Mouse (Mus musculus): ENCODE data around the gene Zfp39. TPM values are rescaled to one million over a fixed set of nuclear protein-coding genes. Genes with fewer than 3 reads are reported as not detected.

Gene Zfp39
- polyA plus RNA-seq, 1 experiment from 2014 or later = 5.6 TPM

- Histone ChIP-seq H3K4me2 (ENCODE audit: low read depth, low read length) (peak overlapping the region; percentile 92), H3K9ac (ENCODE audit: low read depth, low read length) (peak overlapping the region; percentile 83)
- peak; percentile 69 for ATAC-seq (ENCODE audit: low read depth)
These were observed 9.8 kb upstream of the Zfp39 start for GRCm38 (mm10) chr11:58913776-58914175.

GRCm38 (mm10) chr11:58904838-58905237 lies 813 bp upstream of the Zfp39 start:
- Histone ChIP-seq H3K27ac (ENCODE audit: low read length) (peak overlapping the region; percentile 91; the same call in 1 of the 2 replicates), H3K4me2 (ENCODE audit: low read depth, low read length) (peak overlapping the region; percentile 88), H3K27me3 (ENCODE audit: control insufficient read depth, insufficient read depth, low read depth, low read length) (no peaks in the 10 kb centered on the region), H3K4me1 (ENCODE audit: control insufficient read depth, low read depth, low read length) (peaks cover 31% of the 10 kb centered on the region), H3K4me3 (ENCODE audit: low read depth, low read length) (peak overlapping the region; percentile 90), H3K9ac (ENCODE audit: low read depth, low read length) (no peak overlapping the region), H3K36me3 (ENCODE audit: control insufficient read depth, insufficient read depth) (peaks cover 16% of the 10 kb centered on the region), H3K9me3 (replicated peaks; ENCODE audit: control insufficient read depth, low read length) (no peaks in the 10 kb centered on the region)
- WGBS (ENCODE audit: insufficient replicate concordance) = 46% methylated on average over 6 of the region's 6 CpGs
- ATAC-seq (ENCODE audit: low read depth) = no peak

More at GRCm38 (mm10) chr11:58913776-58914175, 9.8 kb upstream of the Zfp39 start:
- peak overlapping the region; percentile 60 for H3K4me3 ChIP-seq (ENCODE audit: low read depth, low read length)
- WGBS (ENCODE audit: insufficient replicate concordance) = 7% methylated on average over 1 of the region's 1 CpGs
- peak overlapping the region; percentile 98 for H3K27ac ChIP-seq (ENCODE audit: low read length)
- no peaks in the 10 kb centered on the region for H3K36me3 ChIP-seq (ENCODE audit: control insufficient read depth, insufficient read depth)
- H3K4me1 ChIP-seq (ENCODE audit: control insufficient read depth, low read depth, low read length) = peaks cover 52% of the 10 kb centered on the region
- H3K27me3 ChIP-seq (ENCODE audit: control insufficient read depth, insufficient read depth, low read depth, low read length) = no peaks in the 10 kb centered on the region
- no peaks in the 10 kb centered on the region for H3K9me3 ChIP-seq (replicated peaks; ENCODE audit: control insufficient read depth, low read length)

- peaks cover 31% of the 10 kb centered on the region for H3K4me1 ChIP-seq (ENCODE audit: control insufficient read depth, low read depth, low read length)
- H3K4me2 ChIP-seq (ENCODE audit: low read depth, low read length) = peak overlapping the region; percentile 88
- H3K4me3 ChIP-seq (ENCODE audit: low read depth, low read length) = peak overlapping the region; percentile 90
- peaks cover 19% of the 10 kb centered on the region for H3K36me3 ChIP-seq (ENCODE audit: control insufficient read depth, insufficient read depth)
- 0 out of 2 replicates have a peak, but pooled peaks have one; percentile 0 for ATAC-seq (ENCODE audit: low read depth)
- under 1% methylated on average over 8 of the region's 8 CpGs for WGBS (ENCODE audit: insufficient replicate concordance)
- H3K27me3 ChIP-seq (ENCODE audit: control insufficient read depth, insufficient read depth, low read depth, low read length) = no peaks in the 10 kb centered on the region
- no peaks in the 10 kb centered on the region for H3K9me3 ChIP-seq (replicated peaks; ENCODE audit: control insufficient read depth, low read length)
- peak overlapping the region; percentile 73 for H3K9ac ChIP-seq (ENCODE audit: low read depth, low read length)
- peak overlapping the region; percentile 91 for H3K27ac ChIP-seq (ENCODE audit: low read length)
These were observed 339 bp upstream of the Zfp39 start for GRCm38 (mm10) chr11:58904410-58904718.

DNA sequence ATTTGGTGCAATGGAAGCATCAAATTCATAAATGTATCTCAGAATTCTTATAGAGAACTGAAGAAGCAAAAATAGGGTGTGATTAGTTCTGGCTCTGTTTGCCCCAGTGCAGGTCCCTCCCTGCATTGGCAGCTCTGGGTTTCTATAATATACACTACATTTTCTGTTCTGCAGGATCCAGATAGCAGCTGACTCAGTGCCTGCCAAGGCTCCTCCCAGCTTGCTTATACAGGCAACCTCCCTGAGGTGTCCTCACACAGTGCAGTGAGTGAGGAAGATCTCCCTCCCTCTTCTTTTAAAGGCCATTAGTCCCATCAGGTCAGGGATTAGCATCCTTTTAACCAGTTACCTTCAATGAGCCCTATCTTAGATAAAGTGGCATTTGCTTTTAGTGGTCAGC lies 2.9 kb downstream of the Zfp39 start:
- peak overlapping the region; percentile 15; the same call in 1 of the 2 replicates for H3K9ac ChIP-seq (ENCODE audit: low read depth, low read length)
- peak overlapping the region; percentile 76 for H3K27ac ChIP-seq (ENCODE audit: low read length)
- peak overlapping the region; percentile 31 for H3K4me2 ChIP-seq (ENCODE audit: low read depth, low read length)
- peaks cover 43% of the 10 kb centered on the region for H3K36me3 ChIP-seq (ENCODE audit: control insufficient read depth, insufficient read depth)
- peak overlapping the region; percentile 18; the same call in 1 of the 2 replicates for H3K4me3 ChIP-seq (ENCODE audit: low read depth, low read length)
- peak; percentile 64 for ATAC-seq (ENCODE audit: low read depth)
- H3K27me3 ChIP-seq (ENCODE audit: control insufficient read depth, insufficient read depth, low read depth, low read length) = no peaks in the 10 kb centered on the region
- H3K4me1 ChIP-seq (ENCODE audit: control insufficient read depth, low read depth, low read length) = peaks cover 31% of the 10 kb centered on the region
- no peaks in the 10 kb centered on the region for H3K9me3 ChIP-seq (replicated peaks; ENCODE audit: control insufficient read depth, low read length)

DNA sequence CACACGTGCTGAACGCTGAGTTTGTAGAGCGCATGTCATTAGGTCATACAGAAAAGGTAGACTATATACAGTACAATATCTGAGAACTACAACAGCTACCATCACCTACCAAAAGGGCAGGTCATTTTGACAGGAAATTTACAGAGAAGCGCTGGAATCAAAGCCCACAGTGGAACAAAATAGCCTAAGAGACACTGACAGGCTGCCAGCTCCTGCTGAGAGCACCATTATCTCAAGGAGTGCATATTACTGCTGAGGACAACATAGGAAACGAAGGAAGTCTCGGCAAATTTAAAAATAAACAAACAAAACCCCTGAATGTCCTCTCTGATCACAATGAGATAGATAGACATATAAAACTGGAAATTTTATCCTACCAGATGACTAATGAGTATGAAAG lies 6.5 kb downstream of the Zfp39 start:
- no peak for ATAC-seq (ENCODE audit: low read depth)
- H3K4me2 ChIP-seq (ENCODE audit: low read depth, low read length) = no peak overlapping the region
- 85% methylated on average over 6 of the region's 6 CpGs for WGBS (ENCODE audit: insufficient replicate concordance)

GRCm38 (mm10) chr11:58894456-58894855 lies 9.6 kb downstream of the Zfp39 start:
- Histone ChIP-seq H3K9ac (ENCODE audit: low read depth, low read length) (no peak overlapping the region), H3K27me3 (ENCODE audit: control insufficient read depth, insufficient read depth, low read depth, low read length) (no peaks in the 10 kb centered on the region), H3K36me3 (ENCODE audit: control insufficient read depth, insufficient read depth) (peaks cover 80% of the 10 kb centered on the region), H3K4me2 (ENCODE audit: low read depth, low read length) (no peak overlapping the region), H3K9me3 (replicated peaks; ENCODE audit: control insufficient read depth, low read length) (no peaks in the 10 kb centered on the region), H3K4me1 (ENCODE audit: control insufficient read depth, low read depth, low read length) (no peaks in the 10 kb centered on the region; the same call in 1 of the 2 replicates), H3K4me3 (ENCODE audit: low read depth, low read length) (no peak overlapping the region), H3K27ac (ENCODE audit: low read length) (no peak overlapping the region)
- 89% methylated on average over 6 of the region's 6 CpGs for WGBS (ENCODE audit: insufficient replicate concordance)
- ATAC-seq (ENCODE audit: low read depth) = no peak

More for the DNA sequence above, 6.5 kb downstream of the Zfp39 start:
- Histone ChIP-seq H3K4me1 (ENCODE audit: control insufficient read depth, low read depth, low read length) (peaks cover 18% of the 10 kb centered on the region), H3K27me3 (ENCODE audit: control insufficient read depth, insufficient read depth, low read depth, low read length) (no peaks in the 10 kb centered on the region), H3K36me3 (ENCODE audit: control insufficient read depth, insufficient read depth) (peaks cover 69% of the 10 kb centered on the region), H3K4me3 (ENCODE audit: low read depth, low read length) (no peak overlapping the region), H3K9me3 (replicated peaks; ENCODE audit: control insufficient read depth, low read length) (no peaks in the 10 kb centered on the region), H3K27ac (ENCODE audit: low read length) (no peak overlapping the region), H3K9ac (ENCODE audit: low read depth, low read length) (no peak overlapping the region)

GRCm38 (mm10) chr11:58890511-58890910 lies 13.5 kb downstream of the Zfp39 start:
- ATAC-seq (ENCODE audit: low read depth) = no peak
- no peaks in the 10 kb centered on the region for H3K9me3 ChIP-seq (replicated peaks; ENCODE audit: control insufficient read depth, low read length)
- no peaks in the 10 kb centered on the region for H3K4me1 ChIP-seq (ENCODE audit: control insufficient read depth, low read depth, low read length)
- no peak overlapping the region for H3K4me3 ChIP-seq (ENCODE audit: low read depth, low read length)
- H3K4me2 ChIP-seq (ENCODE audit: low read depth, low read length) = no peak overlapping the region
- H3K36me3 ChIP-seq (ENCODE audit: control insufficient read depth, insufficient read depth) = peaks cover 59% of the 10 kb centered on the region
- 87% methylated on average over 10 of the region's 10 CpGs for WGBS (ENCODE audit: insufficient replicate concordance)
- H3K9ac ChIP-seq (ENCODE audit: low read depth, low read length) = no peak overlapping the region
- H3K27me3 ChIP-seq (ENCODE audit: control insufficient read depth, insufficient read depth, low read depth, low read length) = no peaks in the 10 kb centered on the region
- no peak overlapping the region for H3K27ac ChIP-seq (ENCODE audit: low read length)

GRCm38 (mm10) chr11:58883756-58884155 lies 20.3 kb downstream of the Zfp39 start:
- Histone ChIP-seq H3K36me3 (ENCODE audit: control insufficient read depth, insufficient read depth) (peaks cover 5% of the 10 kb centered on the region), H3K4me2 (ENCODE audit: low read depth, low read length) (no peak overlapping the region), H3K9ac (ENCODE audit: low read depth, low read length) (no peak overlapping the region), H3K27me3 (ENCODE audit: control insufficient read depth, insufficient read depth, low read depth, low read length) (no peaks in the 10 kb centered on the region), H3K27ac (ENCODE audit: low read length) (no peak overlapping the region), H3K9me3 (replicated peaks; ENCODE audit: control insufficient read depth, low read length) (no peaks in the 10 kb centered on the region), H3K4me3 (ENCODE audit: low read depth, low read length) (no peak overlapping the region), H3K4me1 (ENCODE audit: control insufficient read depth, low read depth, low read length) (no peaks in the 10 kb centered on the region)
- no peak for ATAC-seq (ENCODE audit: low read depth)
- 63% methylated on average over 8 of the region's 8 CpGs for WGBS (ENCODE audit: insufficient replicate concordance)

DNA sequence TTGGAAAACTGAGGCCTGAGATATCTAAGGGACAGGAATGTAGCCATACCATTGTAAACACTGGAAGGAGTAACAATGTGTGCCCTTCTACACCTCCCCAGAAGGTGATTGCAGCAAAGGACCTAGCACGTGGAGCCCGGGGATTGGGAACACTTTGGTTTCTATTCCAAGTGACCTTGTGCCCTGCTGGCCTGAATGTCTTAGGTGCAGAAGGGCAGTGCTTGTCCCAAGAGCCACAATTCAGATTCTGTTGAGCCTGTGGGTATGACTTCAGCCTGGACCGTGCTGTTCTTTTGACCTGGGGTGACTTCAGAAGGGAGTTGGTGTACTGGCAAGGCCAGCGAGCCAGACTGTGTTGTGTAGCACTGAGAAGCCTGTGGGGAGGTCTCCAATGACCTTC lies 33.1 kb downstream of the Zfp39 start:
- Histone ChIP-seq H3K4me2 (ENCODE audit: low read depth, low read length) (no peak overlapping the region), H3K9me3 (replicated peaks; ENCODE audit: control insufficient read depth, low read length) (no peaks in the 10 kb centered on the region), H3K4me3 (ENCODE audit: low read depth, low read length) (no peak overlapping the region), H3K4me1 (ENCODE audit: control insufficient read depth, low read depth, low read length) (peaks cover 6% of the 10 kb centered on the region), H3K27me3 (ENCODE audit: control insufficient read depth, insufficient read depth, low read depth, low read length) (no peaks in the 10 kb centered on the region), H3K27ac (ENCODE audit: low read length) (no peak overlapping the region), H3K36me3 (ENCODE audit: control insufficient read depth, insufficient read depth) (no peaks in the 10 kb centered on the region), H3K9ac (ENCODE audit: low read depth, low read length) (no peak overlapping the region)
- 67% methylated on average over 4 of the region's 4 CpGs for WGBS (ENCODE audit: insufficient replicate concordance)
- no peak for ATAC-seq (ENCODE audit: low read depth)

Data from liver, embryonic 16.5 days (tissue).